Mouse (Mus musculus): ENCODE data around the gene Bbs1.
A peak's percentile ranks its signal among the peaks of the same experiment; 100 is the strongest.
"Not testable (repeated sequence)": the region's sequence is repeated elsewhere in the genome, so short reads cannot be mapped to it uniquely, and the experiment has no call there.

The Bbs1 gene

DNA sequence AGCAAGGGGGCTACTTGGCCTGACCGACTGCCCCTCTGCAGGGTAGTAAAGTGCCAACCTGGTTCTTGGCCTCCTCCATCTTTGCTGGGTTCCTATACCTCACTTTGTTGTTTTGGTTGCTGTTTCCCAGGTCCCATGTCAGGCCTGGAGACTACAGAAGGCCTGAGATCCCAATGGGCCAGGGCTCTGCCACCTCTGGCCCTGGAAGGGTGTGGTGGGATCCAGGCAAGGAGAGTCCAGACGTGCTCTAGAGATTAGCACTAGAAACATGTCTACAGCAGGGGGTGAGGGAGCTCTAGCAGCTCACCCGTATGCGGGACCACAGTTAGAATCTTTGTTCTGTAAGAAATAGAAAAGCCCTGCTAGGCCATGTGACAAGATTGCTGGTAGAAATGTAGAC is 22.5 kb downstream of the Bbs1 start:
- no peak for DNase-seq (ENCODE audit: low spot score in 2 of 2)

DNA sequence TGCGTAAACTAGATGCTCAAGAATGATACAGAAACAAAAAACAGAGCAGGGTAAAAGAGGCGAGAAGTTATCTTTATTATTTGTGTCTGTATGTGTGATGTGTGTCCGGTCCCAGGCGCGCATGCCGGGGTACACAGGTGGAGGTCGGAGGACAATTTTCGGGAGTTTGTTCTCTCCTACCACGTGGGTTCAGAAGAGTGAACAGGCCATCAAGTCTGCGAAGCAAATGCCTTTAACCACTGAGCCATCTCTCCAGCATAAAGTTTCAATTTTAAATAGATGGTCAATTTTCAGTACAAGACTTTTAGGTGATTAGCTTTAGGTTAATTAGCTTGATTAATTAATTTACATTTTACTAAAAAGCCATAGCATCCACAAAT is 27.1 kb downstream of the Bbs1 start:
- no peak for DNase-seq (ENCODE audit: low spot score in 2 of 2)

DNA sequence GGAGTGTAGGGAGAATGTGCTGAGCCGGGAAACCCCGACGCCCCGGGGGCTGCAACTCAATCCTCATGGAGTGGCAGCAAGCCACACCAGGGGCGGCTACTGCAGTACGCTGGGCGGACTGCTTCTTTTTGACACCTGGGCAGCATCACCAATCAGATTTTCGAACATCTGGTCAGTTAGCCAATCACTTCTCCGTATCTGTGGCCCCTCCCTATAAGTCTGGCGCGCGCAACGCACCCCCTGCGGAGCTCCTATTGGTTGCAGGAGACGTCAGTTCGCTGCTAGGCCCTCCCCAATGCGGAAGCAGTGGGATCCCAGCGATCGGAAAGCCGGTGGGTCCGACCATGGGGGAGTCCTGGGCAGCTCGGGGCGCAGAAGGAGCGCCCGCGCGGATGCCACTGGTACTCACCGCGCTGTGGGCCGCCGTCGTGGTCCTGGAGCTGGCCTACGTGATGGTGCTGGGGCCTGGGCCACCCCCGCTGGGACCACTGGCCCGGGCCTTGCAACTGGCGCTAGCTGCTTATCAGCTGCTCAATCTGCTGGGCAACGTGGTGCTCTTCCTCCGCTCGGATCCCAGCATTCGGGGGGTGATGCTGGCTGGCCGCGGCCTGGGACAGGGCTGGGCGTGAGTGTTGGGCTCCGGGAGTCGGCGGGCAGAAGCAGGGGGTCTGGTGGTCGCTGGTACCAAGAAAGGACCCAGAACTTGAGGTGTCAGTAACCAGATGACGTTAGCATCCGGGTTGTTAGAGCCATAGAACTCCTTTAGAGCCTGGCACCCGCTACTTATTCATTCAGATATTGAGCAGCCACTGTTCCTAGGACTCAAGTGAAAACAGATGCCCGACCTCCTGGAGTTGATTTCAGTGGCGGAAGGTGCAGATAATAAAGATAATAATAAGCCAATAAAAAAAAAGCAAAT is 27.8 kb downstream of the Bbs1 start, which contains the start of gene Zdhhc24:
Gene Zdhhc24 (plus strand): TSS at position 264 of the 919 bp plus-strand sequence.
- peak; percentile 94 for DNase-seq (ENCODE audit: low spot score in 2 of 2)

DNA sequence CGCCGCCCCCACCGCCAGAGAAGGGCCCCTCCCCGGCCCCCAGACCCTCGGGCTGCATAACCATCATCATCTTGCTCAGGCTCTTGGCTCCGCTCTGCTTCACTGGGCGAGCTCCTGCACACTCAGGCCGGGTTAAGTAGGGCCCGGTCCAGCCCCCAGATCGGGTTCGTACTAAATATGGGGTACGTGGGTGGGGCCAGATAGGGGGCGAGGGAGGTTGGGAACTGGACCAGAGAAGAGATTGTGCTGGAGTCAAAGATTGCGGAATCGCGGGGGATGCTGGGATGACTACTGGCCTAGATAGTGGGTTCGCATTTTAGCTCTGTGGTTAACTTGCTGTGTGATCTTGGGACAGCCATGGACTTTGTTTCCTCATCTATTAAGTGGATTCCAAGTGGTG is 28.6 kb downstream of the Bbs1 start, which contains the start of gene Actn3:
Gene Actn3 (minus strand): TSS at position 125 of the 400 bp plus-strand sequence.
- DNase-seq (ENCODE audit: low spot score in 2 of 2), result no peak

DNA sequence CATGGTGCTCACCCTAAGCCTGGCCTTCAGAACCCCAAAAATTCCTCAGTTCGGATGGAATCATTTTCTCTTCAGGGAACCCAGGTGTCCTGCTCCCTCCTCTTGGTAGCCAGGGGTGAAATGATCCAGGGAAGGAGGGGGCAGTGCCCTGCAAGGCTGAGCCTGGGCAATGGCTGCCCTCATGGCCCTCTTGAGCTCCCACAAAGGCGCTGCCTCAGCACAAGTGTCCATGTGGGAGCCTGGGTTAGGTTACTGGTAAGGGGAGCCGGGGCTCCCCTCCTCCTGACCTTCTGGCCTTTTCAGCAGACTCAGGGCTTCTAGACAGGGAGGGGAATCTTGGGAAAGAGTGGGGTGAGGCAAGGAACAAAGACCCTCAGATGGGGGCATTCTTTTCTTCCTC is 29.7 kb downstream of the Bbs1 start:
- no peak for DNase-seq (ENCODE audit: low spot score in 2 of 2)

DNA sequence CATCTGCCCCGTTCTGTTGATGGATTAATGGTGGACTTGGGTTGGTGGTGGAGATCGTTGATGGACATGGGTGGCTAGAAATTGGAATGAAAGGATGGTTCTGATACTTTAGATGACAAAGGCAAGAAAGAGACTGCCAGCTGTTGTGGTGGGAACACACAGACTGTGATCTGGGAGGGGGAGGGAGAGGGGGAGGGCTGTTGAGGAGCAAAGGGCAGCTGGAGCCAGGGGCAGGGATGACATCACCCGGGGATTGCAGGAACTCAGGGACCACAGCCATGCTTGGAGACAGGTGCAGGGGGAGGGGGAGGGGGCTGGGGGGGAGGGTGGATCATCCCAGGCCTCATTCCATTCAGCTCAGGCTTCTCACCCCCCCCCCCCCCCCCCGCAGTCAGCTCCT is 30.2 kb downstream of the Bbs1 start:
- no peak for DNase-seq (ENCODE audit: low spot score in 2 of 2)

DNA sequence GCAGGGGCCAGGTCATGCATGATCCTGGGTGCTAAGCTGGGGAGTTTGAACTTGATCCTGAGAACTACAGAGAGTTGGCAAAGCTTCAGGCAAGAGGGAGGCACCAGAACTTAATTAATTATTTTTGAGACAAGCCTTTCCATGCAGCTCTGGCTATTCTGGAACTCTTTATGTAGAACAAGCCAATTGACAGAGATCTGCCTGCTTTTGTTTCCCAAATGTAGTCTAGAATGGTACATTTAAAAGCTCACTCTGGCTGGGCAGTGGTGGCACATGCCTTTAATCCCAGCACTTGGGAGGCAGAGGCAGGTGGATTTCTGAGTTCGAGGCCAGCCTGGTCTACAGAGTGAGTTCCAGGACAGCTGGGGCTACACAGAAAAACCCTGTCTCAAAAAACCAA is 31.8 kb downstream of the Bbs1 start:
- not testable (repeated sequence) for DNase-seq (ENCODE audit: low spot score in 2 of 2)

DNA sequence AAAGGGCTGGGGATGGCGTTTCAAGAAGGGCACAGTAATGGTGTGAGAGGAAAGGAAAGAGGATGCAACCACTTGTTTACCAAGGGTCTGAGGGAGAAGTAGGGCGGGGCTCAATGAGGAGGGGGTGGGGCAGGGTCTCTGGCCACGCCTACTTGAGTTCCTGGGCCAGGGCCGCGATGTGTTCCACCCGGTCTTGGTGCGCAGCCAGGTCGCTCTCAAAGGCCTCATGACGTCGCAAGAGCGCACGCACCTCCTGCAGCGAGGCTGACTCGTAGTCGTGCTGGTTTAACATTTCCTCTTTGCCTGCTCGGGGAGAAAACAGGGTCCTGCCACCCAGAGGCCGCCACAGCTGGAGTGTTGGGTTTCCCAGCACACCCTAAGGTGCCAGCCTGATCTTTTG is 41.3 kb downstream of the Bbs1 start:
- no peak for DNase-seq (ENCODE audit: low spot score in 2 of 2)

DNA sequence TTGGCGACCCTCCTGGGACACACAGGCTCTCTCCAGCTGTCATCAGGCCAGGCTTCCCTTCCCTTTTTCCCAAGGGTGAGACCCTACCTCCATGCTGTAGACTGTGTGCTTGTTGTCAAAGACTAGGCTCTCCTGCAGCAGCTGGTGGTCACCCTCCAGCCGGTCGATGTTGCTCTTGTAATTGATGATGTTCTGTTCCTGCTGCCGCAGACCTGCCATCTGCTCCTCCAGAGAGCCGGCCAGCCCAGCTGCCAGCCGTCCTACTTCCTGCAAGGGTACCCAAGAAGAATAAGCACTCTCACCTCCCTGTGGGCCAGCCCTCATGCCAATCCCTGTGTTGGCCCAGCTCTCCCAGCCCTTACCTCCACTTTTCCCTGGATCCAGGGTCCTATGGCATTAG is 43.4 kb downstream of the Bbs1 start:
- DNase-seq (ENCODE audit: low spot score in 2 of 2), result no peak

DNA sequence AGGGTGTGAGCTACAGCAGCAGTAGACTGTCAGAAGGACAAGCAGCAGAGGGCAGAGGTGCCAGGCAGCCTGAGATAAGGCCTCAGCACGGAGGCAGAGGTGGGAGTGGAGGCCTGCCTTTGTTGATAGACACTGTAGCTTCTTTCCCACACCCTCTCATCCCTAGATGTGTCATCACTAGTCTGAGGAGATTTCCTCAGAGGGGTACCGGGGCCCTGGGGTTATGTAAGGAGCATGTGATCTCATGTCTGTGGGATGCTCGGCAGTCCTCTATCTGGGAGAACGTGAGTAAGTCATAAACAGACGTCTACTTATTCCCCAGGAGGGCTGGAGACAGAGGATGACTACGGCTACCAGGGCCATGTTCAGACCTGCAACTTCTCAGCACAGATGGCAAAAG is 47.3 kb downstream of the Bbs1 start:
- DNase-seq (ENCODE audit: low spot score in 2 of 2), result no peak

DNA sequence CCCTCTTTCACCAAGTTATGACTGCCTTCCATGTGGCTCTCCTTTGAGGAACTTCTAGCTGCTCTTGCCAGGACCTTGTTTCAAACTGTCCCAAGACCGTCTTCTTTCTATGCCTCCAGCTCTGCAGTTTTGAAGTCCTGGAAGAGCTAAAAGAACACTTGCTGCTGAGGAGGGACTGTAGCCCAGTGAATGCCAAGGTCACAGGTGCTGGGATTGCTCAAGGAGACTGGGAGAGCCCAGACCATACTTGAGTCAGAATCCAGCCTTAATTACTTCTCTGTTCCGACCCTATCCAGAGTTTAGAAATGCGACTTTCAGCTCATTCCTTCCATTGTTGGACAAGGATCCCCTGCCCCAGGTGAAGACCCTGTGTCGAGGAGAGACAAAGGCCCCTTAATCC is 50.5 kb downstream of the Bbs1 start:
- DNase-seq (ENCODE audit: low spot score in 2 of 2), result no peak

DNA sequence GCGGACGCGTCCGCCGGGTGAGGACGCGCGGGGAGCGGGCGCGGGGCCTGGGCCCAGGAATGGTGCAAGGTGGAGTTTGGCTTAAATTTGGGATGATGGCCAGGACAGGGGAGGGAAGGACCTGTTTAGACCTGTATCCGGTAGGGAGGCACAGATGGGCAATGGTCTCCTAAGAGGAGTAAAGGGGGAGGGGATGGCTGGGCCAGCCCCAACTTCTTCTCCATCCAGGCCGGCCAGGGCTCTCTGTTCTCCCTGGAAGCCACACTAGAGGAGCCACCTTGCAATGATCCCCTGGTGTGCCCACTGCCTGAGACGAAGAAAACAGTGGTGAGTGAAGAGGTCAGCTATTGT is 51.0 kb downstream of the Bbs1 start:
- DNase-seq (ENCODE audit: low spot score in 2 of 2), result no peak

DNA sequence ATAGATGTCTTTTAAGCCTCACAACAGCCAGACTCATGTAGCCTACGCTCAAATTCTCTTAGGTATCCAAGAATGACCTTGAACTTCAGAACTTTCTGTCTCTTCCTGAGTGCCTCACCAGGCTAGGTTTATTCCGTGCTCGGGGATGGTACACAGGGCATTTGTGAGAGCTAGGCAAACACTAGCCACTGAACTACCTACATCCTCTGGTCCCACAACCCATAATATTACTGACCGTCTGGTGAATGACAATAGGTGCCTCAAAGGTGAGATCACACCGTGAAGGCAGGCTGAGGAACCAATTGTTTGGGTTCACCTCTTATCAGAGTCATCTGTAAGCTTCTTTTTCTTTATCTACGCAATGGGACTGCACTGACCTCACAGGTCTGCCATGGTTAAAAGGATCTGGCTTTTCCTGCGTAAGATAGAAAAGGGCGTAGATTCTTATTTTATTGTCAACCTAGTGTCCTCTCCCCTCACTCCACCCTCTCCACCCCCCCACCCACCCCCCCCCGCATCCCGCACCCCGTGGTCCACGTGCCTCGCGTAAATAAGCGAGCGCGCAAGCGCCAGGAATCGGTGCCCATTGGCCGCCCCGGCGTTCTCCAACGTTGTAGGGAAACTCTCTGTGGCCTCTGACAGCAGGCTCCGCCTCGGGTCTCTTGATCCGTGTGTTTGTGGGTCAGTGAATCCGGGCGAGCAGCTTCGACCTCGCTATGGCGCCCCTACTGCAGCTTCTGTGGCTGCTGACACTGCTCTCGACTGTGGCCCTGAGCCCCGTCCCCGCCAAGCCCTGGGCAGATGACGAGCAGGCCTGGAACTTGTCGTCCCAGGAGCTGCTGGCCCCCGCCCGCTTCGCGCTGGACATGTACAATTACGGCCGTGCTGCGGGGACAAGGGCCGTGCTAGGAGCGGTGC is 51.6 kb downstream of the Bbs1 start, which contains the start of gene Ctsf:
Gene Ctsf (plus strand): TSS at position 579 of the 918 bp plus-strand sequence.
- peak; percentile 78 to 83 for DNase-seq (ENCODE audit: low spot score in 2 of 2)

DNA sequence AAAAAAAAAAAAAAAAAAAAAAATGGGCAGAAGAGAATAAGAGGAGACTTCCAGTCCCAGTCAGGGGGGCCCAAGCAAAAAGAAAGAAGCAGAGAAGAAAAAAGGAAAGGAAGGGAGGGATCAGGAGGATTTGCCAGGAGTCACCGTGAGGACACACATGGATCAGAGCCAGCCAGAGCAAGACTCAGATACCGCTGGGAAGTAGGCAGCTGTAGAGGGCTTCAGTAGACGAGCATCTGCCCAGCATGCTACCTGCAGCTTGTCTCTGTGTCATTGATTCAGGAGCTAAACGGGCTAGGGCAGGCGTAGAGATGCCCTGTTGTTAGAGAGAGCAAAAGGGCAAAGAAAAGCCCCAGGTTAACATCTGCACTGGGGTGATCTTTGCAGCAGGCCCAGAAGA is 56.1 kb downstream of the Bbs1 start:
- no peak for DNase-seq (ENCODE audit: low spot score in 2 of 2)

DNA sequence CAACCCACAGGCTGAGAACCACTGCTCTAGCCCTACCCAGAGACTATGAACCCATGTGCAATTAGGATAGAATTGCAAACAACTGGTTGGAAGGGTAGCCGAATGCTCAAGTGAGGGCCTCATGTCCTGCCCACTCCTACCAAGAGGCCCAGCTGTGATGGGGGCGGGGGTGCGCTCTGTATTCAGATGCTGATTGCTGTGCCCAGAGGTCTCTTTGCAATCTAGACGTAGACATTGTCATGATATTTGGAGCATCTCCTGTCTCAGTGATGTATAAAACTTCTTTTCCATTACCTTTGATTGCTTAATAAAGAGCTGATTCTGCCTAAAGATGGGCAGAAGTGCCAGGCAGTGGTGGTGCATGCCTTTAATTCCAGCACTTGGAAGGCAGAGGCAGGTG is 56.6 kb downstream of the Bbs1 start:
- no peak for DNase-seq (ENCODE audit: low spot score in 2 of 2)

DNA sequence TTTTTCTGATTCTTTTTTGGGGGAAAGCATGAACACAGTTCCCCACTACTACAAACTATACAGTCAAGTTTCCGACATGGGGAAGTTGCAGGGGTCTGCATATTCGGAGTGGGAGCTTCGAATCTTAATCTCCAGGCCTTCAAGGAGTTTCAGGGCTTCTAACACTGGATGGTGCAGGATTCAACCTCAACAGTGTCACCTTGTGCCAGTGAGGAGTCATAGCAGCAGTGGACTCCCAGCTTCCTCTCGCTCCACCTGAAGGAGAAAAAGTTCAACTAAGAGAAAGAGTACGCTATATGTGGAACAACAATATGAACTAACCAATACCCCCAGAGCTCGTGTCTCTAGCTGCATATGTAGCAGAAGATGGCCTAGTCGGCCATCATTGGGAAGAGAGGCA is 58.9 kb downstream of the Bbs1 start:
- DNase-seq (ENCODE audit: low spot score in 2 of 2), result no peak

DNA sequence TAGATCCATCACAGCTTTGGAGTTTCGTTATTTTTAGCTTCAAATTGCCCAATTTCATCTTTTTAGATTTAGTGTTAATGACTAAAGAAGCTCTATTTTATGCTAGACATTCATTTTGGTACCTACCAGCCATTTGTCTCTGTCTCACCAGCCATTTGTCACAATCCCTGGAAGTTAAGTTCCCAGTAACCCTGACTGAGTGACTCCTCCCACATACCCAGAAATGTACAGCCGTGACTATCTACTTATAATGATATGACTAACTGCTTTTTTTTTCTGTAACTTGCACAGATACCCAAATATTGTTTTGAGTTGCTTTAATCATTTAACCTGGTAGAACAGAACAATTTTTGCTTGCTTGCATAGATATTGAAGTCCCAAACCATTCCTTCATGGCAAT is 60.6 kb downstream of the Bbs1 start:
- DNase-seq (ENCODE audit: low spot score in 2 of 2), result no peak

DNA sequence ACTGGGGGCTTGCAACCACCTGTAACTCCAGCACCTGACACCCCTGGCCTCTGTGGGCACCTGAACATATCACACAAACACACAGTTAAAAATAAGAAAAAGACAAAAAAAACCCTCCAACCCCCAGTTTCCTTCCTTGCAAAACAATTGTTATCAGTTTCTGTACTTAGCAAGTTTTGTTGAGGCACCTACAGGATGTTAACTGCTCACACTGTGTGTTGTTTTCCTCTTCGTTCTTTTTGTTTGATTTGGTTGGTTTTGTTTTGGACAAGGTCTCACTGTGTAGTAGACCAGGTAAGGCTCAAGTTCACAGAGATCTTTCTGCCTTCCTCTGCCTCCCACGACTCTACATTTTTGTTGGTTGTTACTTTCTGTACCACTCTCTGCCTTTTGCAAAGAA is 63.8 kb downstream of the Bbs1 start:
- no peak for DNase-seq (ENCODE audit: low spot score in 2 of 2)

DNA sequence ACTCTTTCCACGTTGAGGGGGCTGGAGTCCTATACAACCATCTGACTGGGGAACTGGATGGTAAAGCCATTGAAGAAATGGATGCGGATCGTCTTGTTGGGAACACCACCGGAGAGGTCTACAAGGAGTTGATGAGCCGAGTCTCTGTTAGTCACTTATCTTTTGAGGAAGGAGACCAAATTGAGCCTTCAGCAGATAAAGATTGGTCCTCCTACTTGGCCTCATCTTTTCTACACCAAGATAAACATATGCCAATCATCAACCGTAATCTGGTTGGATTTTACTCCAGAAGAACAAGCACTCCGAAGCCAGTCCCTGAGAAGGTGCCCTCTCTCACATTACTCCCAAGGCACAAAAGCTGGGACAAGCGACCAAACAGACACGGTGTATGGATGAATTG is 65.6 kb downstream of the Bbs1 start:
- no peak for DNase-seq (ENCODE audit: low spot score in 2 of 2)

DNA sequence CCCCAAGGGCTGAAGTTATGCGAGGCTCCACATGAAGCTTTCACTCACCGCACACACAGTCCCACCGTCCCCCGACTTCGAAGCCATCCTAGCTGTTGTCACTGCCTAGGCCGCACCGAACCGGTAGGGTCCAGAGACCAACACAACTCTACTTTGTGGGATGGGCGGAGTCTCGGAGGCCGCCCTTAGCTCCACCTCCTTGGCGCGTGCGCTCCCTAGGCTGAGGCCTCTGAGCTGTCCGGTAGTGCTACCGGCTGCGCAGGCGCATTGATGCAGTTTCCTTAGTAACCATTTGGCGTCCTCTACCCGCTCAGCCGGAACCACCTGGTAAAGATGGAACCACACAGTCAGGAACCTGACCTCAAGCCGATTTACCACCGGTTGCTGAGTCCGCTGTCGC is 67.3 kb downstream of the Bbs1 start, which contains the start of the genes Ccs and Ccdc87:
Gene Ccs (minus strand): TSS at position 184 of the 400 bp plus-strand sequence.
Gene Ccdc87 (plus strand): TSS at position 218 of the 400 bp plus-strand sequence.
- peak; percentile 89 to 91 for DNase-seq (ENCODE audit: low spot score in 2 of 2)

DNA sequence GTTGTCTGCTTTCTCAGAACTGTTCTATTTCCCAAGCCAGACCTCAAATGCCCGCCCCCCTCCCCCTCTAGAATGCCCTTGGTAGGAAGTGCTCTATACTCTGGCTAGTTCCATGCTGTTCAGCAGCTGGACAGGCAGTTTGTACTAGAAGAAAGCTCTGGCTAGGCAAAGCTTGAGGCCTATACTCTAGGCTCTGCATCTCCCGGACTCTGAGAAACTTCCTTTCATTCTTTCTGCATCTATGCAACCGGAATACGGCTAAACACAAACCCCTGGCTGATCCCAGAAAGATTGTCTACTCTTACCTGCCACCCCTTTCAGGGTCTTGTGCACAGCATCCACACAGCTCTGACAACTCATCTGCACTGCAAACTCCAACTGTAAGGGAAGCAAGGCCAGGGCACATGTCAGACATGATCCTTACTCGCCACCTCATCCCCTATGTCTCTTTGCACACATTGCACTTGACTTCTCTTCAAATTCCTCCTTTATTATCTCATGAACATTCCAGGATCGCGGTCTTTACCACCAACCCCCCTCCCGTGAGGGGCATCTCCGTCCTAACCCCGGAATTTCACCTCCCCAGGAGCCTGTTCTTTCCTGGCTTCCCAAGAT is 67.8 kb downstream of the Bbs1 start:
- DNase-seq (ENCODE audit: low spot score in 2 of 2), result no peak

DNA sequence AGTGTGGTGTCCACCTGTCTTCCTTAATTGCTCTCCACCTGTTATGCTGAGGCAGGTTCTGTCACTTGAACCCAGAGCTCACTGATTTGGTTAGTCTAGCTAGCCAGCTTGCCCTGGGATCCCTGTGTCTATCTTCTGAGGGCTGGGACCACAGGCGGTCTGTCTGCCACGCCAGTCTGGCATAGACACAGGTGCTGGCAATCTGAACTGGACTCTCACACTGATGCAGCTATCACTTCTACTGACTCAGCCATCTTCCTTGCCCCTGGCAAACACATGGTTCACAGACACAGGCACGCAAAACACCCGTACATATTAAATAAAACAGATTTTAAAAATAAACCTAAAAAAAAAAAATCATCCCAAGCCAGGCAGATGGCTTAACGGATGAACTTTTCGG is 69.4 kb downstream of the Bbs1 start:
- DNase-seq (ENCODE audit: low spot score in 2 of 2), result no peak

All from frontal cortex, postnatal 14 days (tissue).